Mouse (Mus musculus): ENCODE results near the gene Dohh. TPM values are rescaled to one million over a fixed set of nuclear protein-coding genes. Genes with fewer than 3 reads are reported as not detected.

The Dohh gene
- polyA plus RNA-seq, 1 experiment from 2014 or later = 109 TPM

- Histone ChIP-seq H3K9me3 (ENCODE audit: control insufficient read depth, low read length) (no peaks in the 10 kb centered on the region), H3K27ac (ENCODE audit: low read length) (peak overlapping the region; percentile 62), H3K9ac (ENCODE audit: low read depth, low read length) (peak overlapping the region; percentile 65), H3K4me3 (ENCODE audit: low read length) (peak overlapping the region; percentile 83), H3K27me3 (replicated peaks; ENCODE audit: control insufficient read depth, insufficient read depth, low read length) (no peaks in the 10 kb centered on the region), H3K36me3 (ENCODE audit: control insufficient read depth, insufficient read depth, low read length) (peaks cover 3% of the 10 kb centered on the region; the same call in 1 of the 2 replicates), H3K4me1 (ENCODE audit: control insufficient read depth, insufficient read depth, low read length) (peaks cover 19% of the 10 kb centered on the region), H3K4me2 (ENCODE audit: low read depth, low read length) (peak overlapping the region; percentile 74)
- under 1% methylated on average over 46 of the region's 46 CpGs for WGBS
- peak; percentile 95 for ATAC-seq
These were observed 5.6 kb upstream of the Dohh start for GRCm38 (mm10) chr10:81378553-81379182.

GRCm38 (mm10) chr10:81379183-81379553 is 5.1 kb upstream of the Dohh start:
- 60% methylated on average over 3 of the region's 3 CpGs for WGBS
- peak overlapping the region; percentile 65 for H3K9ac ChIP-seq (ENCODE audit: low read depth, low read length)

GRCm38 (mm10) chr10:81379809-81380378 is 4.3 kb upstream of the Dohh start:
- Histone ChIP-seq H3K9me3 (ENCODE audit: control insufficient read depth, low read length) (no peaks in the 10 kb centered on the region), H3K4me1 (ENCODE audit: control insufficient read depth, insufficient read depth, low read length) (peaks cover 20% of the 10 kb centered on the region), H3K27ac (ENCODE audit: low read length) (no peak overlapping the region), H3K36me3 (ENCODE audit: control insufficient read depth, insufficient read depth, low read length) (peaks cover 3% of the 10 kb centered on the region; the same call in 1 of the 2 replicates), H3K4me3 (ENCODE audit: low read length) (no peak overlapping the region), H3K9ac (ENCODE audit: low read depth, low read length) (no peak overlapping the region), H3K27me3 (replicated peaks; ENCODE audit: control insufficient read depth, insufficient read depth, low read length) (no peaks in the 10 kb centered on the region), H3K4me2 (ENCODE audit: low read depth, low read length) (no peak overlapping the region)
- WGBS = 83% methylated on average over 6 of the region's 6 CpGs
- no peak for ATAC-seq

More at GRCm38 (mm10) chr10:81379183-81379553, 5.1 kb upstream of the Dohh start:
- Histone ChIP-seq H3K4me1 (ENCODE audit: control insufficient read depth, insufficient read depth, low read length) (peaks cover 19% of the 10 kb centered on the region), H3K27ac (ENCODE audit: low read length) (peak overlapping the region; percentile 62), H3K4me2 (ENCODE audit: low read depth, low read length) (peak overlapping the region; percentile 74), H3K9me3 (ENCODE audit: control insufficient read depth, low read length) (no peaks in the 10 kb centered on the region), H3K36me3 (ENCODE audit: control insufficient read depth, insufficient read depth, low read length) (peaks cover 3% of the 10 kb centered on the region; the same call in 1 of the 2 replicates), H3K4me3 (ENCODE audit: low read length) (peak overlapping the region; percentile 83), H3K27me3 (replicated peaks; ENCODE audit: control insufficient read depth, insufficient read depth, low read length) (no peaks in the 10 kb centered on the region)
- no peak for ATAC-seq

- Histone ChIP-seq H3K27ac (ENCODE audit: low read length) (peak overlapping the region; percentile 53), H3K4me2 (ENCODE audit: low read depth, low read length) (no peak overlapping the region), H3K36me3 (ENCODE audit: control insufficient read depth, insufficient read depth, low read length) (no peaks in the 10 kb centered on the region), H3K4me1 (ENCODE audit: control insufficient read depth, insufficient read depth, low read length) (peaks cover 24% of the 10 kb centered on the region), H3K9me3 (ENCODE audit: control insufficient read depth, low read length) (no peaks in the 10 kb centered on the region), H3K27me3 (replicated peaks; ENCODE audit: control insufficient read depth, insufficient read depth, low read length) (no peaks in the 10 kb centered on the region), H3K4me3 (ENCODE audit: low read length) (no peak overlapping the region), H3K9ac (ENCODE audit: low read depth, low read length) (no peak overlapping the region)
- 55% methylated on average over 5 of the region's 5 CpGs for WGBS
- ATAC-seq = peak; percentile 6; the same call in 1 of the 2 replicates
These were observed 2.2 kb upstream of the Dohh start for GRCm38 (mm10) chr10:81382039-81382438.

GRCm38 (mm10) chr10:81384605-81384982 is 366 bp downstream of the Dohh start:
- under 1% methylated on average over 19 of the region's 19 CpGs for WGBS

GRCm38 (mm10) chr10:81385603-81386306 is 1.5 kb downstream of the Dohh start:
- H3K9ac ChIP-seq (ENCODE audit: low read depth, low read length) = peak overlapping the region; percentile 80
- H3K4me2 ChIP-seq (ENCODE audit: low read depth, low read length) = peak overlapping the region; percentile 66

More at GRCm38 (mm10) chr10:81384605-81384982, 366 bp downstream of the Dohh start:
- no peaks in the 10 kb centered on the region for H3K27me3 ChIP-seq (replicated peaks; ENCODE audit: control insufficient read depth, insufficient read depth, low read length)
- H3K9me3 ChIP-seq (ENCODE audit: control insufficient read depth, low read length) = no peaks in the 10 kb centered on the region
- peaks cover 11% of the 10 kb centered on the region for H3K36me3 ChIP-seq (ENCODE audit: control insufficient read depth, insufficient read depth, low read length)
- H3K27ac ChIP-seq (ENCODE audit: low read length) = peak overlapping the region; percentile 65
- H3K4me2 ChIP-seq (ENCODE audit: low read depth, low read length) = peak overlapping the region; percentile 66
- H3K4me3 ChIP-seq (ENCODE audit: low read length) = peak overlapping the region; percentile 74
- peak; percentile 11 for ATAC-seq
- peak overlapping the region; percentile 80 for H3K9ac ChIP-seq (ENCODE audit: low read depth, low read length)
- peaks cover 25% of the 10 kb centered on the region for H3K4me1 ChIP-seq (ENCODE audit: control insufficient read depth, insufficient read depth, low read length)

GRCm38 (mm10) chr10:81387716-81388115 is 3.5 kb downstream of the Dohh start:
- WGBS = 95% methylated on average over 20 of the region's 20 CpGs
- H3K4me1 ChIP-seq (ENCODE audit: control insufficient read depth, insufficient read depth, low read length) = peaks cover 30% of the 10 kb centered on the region
- peak overlapping the region; percentile 35; the same call in 1 of the 2 replicates for H3K9ac ChIP-seq (ENCODE audit: low read depth, low read length)
- peaks cover 11% of the 10 kb centered on the region for H3K36me3 ChIP-seq (ENCODE audit: control insufficient read depth, insufficient read depth, low read length)
- H3K27ac ChIP-seq (ENCODE audit: low read length) = 0 out of 2 replicates have a peak overlapping the region, but pooled peaks have one; percentile 4
- H3K4me2 ChIP-seq (ENCODE audit: low read depth, low read length) = no peak overlapping the region
- no peaks in the 10 kb centered on the region for H3K27me3 ChIP-seq (replicated peaks; ENCODE audit: control insufficient read depth, insufficient read depth, low read length)
- no peak overlapping the region for H3K4me3 ChIP-seq (ENCODE audit: low read length)
- no peak for ATAC-seq
- H3K9me3 ChIP-seq (ENCODE audit: control insufficient read depth, low read length) = no peaks in the 10 kb centered on the region

More at GRCm38 (mm10) chr10:81385603-81386306, 1.5 kb downstream of the Dohh start:
- no peak for ATAC-seq
- Histone ChIP-seq H3K4me3 (ENCODE audit: low read length) (peak overlapping the region; percentile 74), H3K9me3 (ENCODE audit: control insufficient read depth, low read length) (no peaks in the 10 kb centered on the region), H3K36me3 (ENCODE audit: control insufficient read depth, insufficient read depth, low read length) (peaks cover 11% of the 10 kb centered on the region), H3K4me1 (ENCODE audit: control insufficient read depth, insufficient read depth, low read length) (peaks cover 26% of the 10 kb centered on the region), H3K27ac (ENCODE audit: low read length) (no peak overlapping the region), H3K27me3 (replicated peaks; ENCODE audit: control insufficient read depth, insufficient read depth, low read length) (no peaks in the 10 kb centered on the region)
- 67% methylated on average over 22 of the region's 22 CpGs for WGBS

- Histone ChIP-seq H3K9ac (ENCODE audit: low read depth, low read length) (peak within 1 kb of the TSS; percentile 35), H3K36me3 (ENCODE audit: control insufficient read depth, insufficient read depth, low read length) (peaks cover 11% of the 10 kb centered on the region), H3K9me3 (ENCODE audit: control insufficient read depth, low read length) (no peaks in the 10 kb centered on the region), H3K4me3 (ENCODE audit: low read length) (no peak within 1 kb of the TSS), H3K4me1 (ENCODE audit: control insufficient read depth, insufficient read depth, low read length) (peaks cover 35% of the 10 kb centered on the region), H3K27ac (ENCODE audit: low read length) (peak within 1 kb of the TSS; percentile 10; the same call in 1 of the 2 replicates), H3K27me3 (replicated peaks; ENCODE audit: control insufficient read depth, insufficient read depth, low read length) (no peaks in the 10 kb centered on the region), H3K4me2 (ENCODE audit: low read depth, low read length) (no peak within 1 kb of the TSS)
- WGBS = 53% methylated on average over 5 of the region's 5 CpGs
- ATAC-seq = no peak
These were observed 4.4 kb downstream of the Dohh start, which contains the start of gene Gm48552 for GRCm38 (mm10) chr10:81388505-81389055. Gm48552 (plus strand) TSS chr10:81389005.

- H3K9ac ChIP-seq (ENCODE audit: low read depth, low read length) = peak overlapping the region; percentile 27
These were observed 5.1 kb downstream of the Dohh start for GRCm38 (mm10) chr10:81389373-81389772.

More at GRCm38 (mm10) chr10:81389373-81389772, 5.1 kb downstream of the Dohh start:
- WGBS = 44% methylated on average over 3 of the region's 3 CpGs
- peak overlapping the region; percentile 10; the same call in 1 of the 2 replicates for H3K27ac ChIP-seq (ENCODE audit: low read length)
- no peak overlapping the region for H3K4me3 ChIP-seq (ENCODE audit: low read length)
- H3K27me3 ChIP-seq (replicated peaks; ENCODE audit: control insufficient read depth, insufficient read depth, low read length) = no peaks in the 10 kb centered on the region
- H3K36me3 ChIP-seq (ENCODE audit: control insufficient read depth, insufficient read depth, low read length) = peaks cover 11% of the 10 kb centered on the region
- H3K4me2 ChIP-seq (ENCODE audit: low read depth, low read length) = no peak overlapping the region
- no peak for ATAC-seq
- H3K9me3 ChIP-seq (ENCODE audit: control insufficient read depth, low read length) = no peaks in the 10 kb centered on the region
- H3K4me1 ChIP-seq (ENCODE audit: control insufficient read depth, insufficient read depth, low read length) = peaks cover 35% of the 10 kb centered on the region
